Mouse (Mus musculus) naive thymus-derived CD4-positive, alpha-beta T cell, adult 2 months (primary cell): Measurements from ENCODE around the gene Selenow.

Experiments used
- DNase-seq: peaks from one replicate; pipeline ENCODE4 v3.0.0-alpha.2; 2011; ENCODE audit warnings: low read depth

The Selenow gene

DNA sequence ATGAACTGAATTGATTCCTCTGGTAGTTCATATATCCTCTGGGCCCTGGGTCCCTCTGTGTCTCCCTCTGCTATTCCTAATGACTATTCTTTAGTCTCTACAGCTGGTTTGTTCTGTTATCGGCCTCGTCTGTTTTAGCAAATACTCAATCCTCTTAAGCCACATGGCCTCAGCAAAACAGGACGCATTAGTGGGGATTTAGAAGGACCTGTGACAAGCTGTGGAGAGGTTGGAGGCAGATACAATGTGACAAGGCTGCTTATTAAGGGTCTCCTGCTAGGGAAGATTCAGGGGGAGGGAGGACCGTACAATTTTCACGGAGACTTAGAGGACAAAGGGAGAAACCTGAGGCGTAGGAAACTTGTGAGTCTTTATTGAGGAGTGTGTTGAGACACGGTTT is 16.3 kb downstream of the Selenow start:
- no peak for DNase-seq

DNA sequence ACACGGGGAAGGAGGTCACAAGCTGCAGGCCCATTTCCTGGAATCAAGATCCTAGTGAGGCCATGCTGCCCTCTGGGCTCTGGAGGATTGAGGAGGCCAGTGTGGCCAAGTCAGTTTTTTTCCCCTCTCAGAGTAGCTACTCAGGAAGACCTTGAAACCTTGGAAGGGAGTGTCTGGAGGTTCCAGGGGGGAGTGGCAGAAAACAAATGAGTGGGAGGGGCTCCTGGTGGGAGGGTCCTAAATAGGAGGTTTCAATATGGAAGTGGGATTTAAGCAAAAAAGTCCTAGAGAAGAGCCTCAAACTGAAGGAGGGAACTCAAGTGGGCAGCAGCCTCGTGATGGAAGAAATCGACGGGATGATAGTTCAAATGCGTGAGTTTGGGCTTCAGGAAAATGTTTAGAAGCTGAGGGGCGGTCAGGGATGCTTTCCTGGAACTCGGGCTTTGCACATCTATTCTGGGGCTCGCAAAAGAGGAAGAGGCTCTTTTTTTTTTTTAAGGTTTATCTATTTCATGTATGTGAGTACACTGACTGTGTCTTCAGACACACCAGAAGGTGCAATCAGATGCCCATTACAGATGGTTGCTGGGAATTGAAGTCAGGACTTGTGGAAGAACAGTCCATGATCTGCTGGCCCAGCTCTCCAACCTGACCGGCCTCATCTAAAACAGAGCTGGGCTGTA is 20.7 kb downstream of the Selenow start:
- no peak for DNase-seq

DNA sequence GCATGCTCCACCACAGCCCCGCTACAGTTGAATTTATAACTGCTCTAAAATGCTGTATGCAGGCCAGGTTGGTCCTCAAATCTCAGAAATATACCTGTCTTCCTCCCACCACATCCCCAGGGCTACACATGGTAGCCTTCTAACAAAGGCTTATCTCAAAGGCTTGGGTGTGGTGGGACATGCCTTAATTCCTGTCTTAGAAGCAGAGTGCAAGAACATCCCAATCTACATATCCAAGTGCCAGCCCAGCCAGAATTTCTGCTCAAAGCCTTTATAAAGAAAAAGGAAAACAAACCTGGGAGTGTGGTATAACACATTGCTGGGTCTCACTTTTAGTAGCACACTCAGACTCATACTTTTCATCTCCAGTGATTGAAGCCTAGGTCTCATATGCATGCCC is 28.0 kb downstream of the Selenow start:
- no peak for DNase-seq

DNA sequence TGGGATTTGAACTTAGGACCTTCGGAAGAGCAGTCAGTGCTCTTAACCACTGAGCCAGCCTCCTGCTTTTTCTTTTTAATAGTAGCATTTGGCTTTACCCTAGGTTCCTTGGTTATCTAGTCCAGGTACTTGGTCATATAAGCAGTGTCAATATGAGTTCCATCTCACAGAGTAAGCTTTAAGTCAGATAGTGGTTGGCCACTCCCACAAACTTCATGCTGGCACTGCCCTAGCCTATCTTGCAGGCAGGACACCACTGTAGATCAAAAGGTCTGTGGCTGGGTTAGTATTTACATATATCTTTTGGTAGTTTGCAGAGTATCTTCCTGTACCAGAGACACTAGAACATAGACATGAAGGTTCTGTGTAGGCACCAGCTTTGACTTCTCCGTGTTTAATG is 38.1 kb downstream of the Selenow start:
- DNase-seq, result no peak

DNA sequence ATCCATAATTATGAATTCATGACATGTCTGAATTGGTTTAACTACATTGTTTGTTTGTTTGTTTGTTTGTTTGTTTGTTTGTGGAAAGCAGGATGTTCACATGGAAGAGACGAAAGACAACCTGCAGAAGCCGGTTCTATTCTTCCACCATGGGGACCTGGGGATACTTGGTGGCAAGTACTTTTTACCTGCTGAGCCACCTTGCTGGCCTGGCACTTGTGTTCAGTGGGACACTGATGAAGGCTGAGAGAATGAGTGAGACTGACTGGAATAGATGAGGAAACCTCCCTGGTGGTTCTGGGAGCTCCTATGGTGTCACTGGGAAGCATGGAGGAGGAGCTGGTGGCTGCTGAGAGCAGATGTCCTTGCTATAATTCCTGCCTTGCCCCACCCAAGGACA is 39.9 kb downstream of the Selenow start, which contains the start of gene Crxos:
Gene Crxos, plus strand, starts transcription at position 301 of the 400 bp plus-strand sequence.
- no peak for DNase-seq

DNA sequence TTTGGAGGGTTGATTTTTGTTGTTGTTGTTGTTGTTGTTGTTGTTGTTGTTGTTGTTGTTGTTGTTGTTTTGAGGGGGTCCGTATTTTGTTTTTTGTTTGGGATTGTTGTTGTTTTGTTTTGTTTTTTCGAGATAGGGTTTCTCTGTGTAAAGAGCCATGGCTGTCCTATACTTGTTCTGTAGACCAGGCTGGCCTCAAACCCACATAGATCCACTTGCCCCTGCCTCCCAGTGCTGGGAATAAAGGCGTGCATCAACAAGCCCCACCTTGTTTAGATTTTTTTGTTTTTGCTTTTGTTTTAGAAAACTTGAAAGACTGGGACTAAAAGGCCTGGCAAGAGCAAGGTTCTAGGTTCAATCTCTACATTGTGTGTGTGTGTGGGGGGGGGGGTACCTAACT is 40.4 kb downstream of the Selenow start:
- no peak for DNase-seq

DNA sequence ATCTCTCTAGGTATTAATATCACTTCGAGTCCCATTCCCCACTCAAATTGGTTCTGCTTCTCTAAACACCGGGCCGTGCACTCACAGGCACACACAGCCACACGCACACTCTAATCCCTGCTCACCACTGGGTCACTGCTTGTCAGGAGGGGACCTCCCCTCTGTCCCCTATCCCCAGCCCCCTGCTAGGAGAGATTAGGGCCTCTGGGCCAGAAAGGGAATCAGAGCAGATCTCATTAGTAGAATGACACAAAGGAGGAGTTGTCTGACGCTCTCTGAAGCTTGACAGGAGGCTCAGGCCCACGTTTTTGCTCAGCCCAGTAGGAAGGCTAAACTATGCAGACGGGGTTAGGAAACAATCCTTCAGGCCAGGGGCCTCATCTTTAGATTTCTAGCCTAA is 40.8 kb downstream of the Selenow start:
- no peak for DNase-seq

DNA sequence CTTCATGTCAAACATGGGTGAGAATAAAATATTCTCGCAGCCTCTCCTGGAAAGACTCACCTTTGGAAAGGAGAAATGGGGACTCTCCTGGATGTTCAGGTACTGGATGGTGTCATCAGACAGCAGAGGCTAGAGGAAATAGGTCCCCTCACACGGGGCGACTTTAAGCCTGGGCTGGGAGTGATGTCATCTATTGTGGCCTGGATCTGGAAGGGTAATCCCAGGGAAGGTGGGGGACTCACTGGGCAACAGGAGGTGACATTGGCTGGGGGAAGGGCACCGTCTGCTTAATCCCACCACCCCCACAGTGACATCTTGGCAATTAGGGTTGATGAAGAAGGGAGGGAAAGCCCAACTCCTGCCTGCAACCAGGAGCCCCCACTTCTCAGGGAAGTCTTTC is 42.4 kb downstream of the Selenow start, which contains the start of gene Crx:
Gene Crx, minus strand, starts transcription at position 213 of the 400 bp plus-strand sequence.
- DNase-seq, result no peak
